Mouse (Mus musculus): ENCODE data around the gene Afg1l.

- TF ChIP-seq CTCF (IDR thresholded peaks at IDR 0.05; ENCODE audit: extremely low read depth, insufficient read length, insufficient replicate concordance, low read depth, low read length) (no peak), POLR2A (IDR thresholded peaks at IDR 0.05; ENCODE audit: low read depth, low read length) (no peak)
Measured at GRCm38 (mm10) chr10:42340426-42340793, 138.0 kb downstream of the Afg1l start.
